Mouse (Mus musculus) left cerebral cortex, adult 18-20 months (tissue): ENCODE measurements around the gene Hspa12b. TPM values are rescaled to one million over a fixed set of nuclear protein-coding genes. Genes with fewer than 3 reads are reported as not detected.
A peak's percentile ranks its signal among the peaks of the same experiment; 100 is the strongest.

Experiments used
- DNase-seq, 2 experiments: peaks; one replicate each; pipeline ENCODE4 v3.0.0; 2021 to 2022; ENCODE audit warnings: low spot score in 2 of 2, mixed read lengths in 1 of 2
- total RNA-seq, 2 experiments: library from RNA; stranded (reverse); gene quantifications; 2 replicates each; pipeline ENCODE4 v1.2.3; 2021

The Hspa12b gene
- total RNA-seq, 2 experiments from 2014 or later = 8.4 to 10.2 TPM

GRCm38 (mm10) chr2:131147043-131147365, 19.9 kb downstream of the Hspa12b start:
- DNase-seq = no peak

DNA sequence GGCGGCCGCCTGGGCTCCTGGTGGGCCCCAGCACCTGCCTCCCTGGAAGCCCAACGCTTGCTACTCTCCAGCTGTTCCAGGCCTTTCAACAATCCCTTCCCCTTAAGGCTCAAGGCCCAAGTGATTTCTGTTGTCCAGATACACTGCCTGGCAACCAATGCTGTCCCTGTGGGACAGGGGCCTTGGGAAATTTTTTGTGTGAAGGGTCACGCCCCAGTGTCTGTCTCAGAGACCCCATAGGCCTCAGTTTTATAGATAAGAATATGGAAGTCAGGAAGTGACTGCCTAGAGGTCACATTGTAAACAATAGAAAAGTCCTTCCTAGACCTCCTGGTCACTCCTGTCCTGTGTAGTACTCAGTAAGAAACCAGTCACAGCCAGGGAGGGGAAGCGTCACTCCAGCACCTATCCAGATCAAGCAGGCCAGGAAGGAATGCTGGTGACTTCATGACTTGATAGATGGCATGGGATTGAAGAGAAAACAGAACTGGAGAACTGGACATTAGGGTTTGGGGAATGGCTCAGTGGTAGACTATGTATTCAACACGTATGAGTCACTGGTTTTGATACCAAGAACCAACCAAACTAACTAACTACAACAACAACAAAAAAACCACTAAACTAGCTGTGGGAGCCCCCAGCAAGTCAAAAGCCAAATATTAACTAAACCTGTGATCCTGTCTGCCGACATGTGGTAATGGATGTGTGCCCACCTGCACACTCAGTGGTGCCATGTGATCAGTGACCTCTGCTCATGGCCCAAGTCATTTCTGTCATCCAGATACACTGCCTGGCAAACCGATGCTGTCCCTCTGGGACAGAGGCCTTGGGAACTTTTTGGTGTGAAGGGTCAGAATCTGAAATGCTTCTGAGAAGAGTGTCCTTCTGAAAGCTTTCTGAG, 21.5 kb downstream of the Hspa12b start:
- no peak for DNase-seq

DNA sequence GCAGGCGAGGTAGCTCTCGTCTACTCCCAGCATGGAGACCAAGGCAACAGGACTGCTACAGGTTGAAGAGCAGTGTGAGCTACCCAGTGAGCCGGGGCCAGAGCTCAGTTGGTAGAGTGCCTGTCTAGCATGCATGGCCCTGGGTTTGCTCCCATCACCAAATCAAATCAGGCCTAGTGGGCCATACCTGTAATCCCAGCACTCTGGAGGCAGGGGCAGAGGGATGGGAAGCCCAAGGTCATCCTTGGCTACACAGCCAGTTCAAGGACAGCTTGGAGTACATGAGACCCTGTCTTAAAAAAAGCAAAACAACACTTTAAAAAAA, 22.1 kb downstream of the Hspa12b start:
- no peak for DNase-seq

DNA sequence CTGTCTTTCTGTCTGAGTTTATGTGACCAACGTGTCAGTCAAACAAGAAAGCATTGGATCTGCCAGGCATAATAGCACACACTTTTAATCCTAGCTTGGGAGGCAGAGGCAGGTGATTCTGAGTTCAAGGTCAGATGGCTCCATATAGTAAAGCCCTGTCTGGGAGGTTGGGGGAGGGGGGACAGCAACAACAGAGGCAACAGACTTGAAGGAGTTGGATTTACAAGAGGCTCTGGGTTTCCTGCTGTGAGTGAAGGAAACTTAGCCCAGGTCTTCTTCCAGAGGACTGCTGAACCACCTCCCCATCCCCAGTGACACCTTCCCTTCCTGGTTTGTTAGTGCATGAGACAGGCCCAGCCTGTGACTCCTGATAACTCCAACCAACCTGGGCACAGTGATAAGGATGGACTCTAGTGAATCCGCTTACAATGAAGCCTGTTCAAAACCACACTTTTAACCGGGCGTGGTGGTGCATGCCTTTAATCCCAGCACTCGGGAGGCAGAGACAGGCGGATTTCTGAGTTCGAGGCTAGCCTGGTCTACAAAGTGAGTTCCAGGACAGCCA, 25.2 kb downstream of the Hspa12b start:
- no peak for DNase-seq

DNA sequence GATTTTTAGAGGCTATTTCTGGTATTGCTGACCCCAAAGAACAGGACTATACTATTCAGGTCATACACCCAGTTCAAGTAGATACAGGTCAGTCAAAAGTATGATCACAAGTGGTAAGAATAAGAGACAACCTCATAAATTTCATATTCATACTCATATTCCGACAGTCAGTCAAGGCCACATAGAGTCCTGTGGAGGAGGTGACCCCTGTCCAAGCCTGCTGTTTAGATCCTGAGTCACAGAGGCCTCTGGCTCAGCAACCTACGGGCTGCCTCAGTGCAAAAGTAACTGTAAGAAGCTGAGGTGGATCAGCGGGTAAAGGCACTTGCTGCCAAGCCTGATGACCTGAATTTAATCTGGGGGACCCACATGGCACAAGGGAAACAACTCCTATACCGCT, 27.0 kb downstream of the Hspa12b start:
- no peak for DNase-seq

- no peak for DNase-seq
Measured at GRCm38 (mm10) chr2:131156987-131157386, 29.9 kb downstream of the Hspa12b start.

- DNase-seq = no peak
Measured at GRCm38 (mm10) chr2:131159491-131159910, 32.4 kb downstream of the Hspa12b start.

- peak; percentile 93 to 98 for DNase-seq
Measured at GRCm38 (mm10) chr2:131159938-131160581, 33.0 kb downstream of the Hspa12b start, which contains the start of gene 1700037H04Rik. 1700037H04Rik (minus strand) TSS chr2:131160081.

GRCm38 (mm10) chr2:131160671-131161111, 33.6 kb downstream of the Hspa12b start:
- DNase-seq = no peak

- DNase-seq = no peak
Measured at GRCm38 (mm10) chr2:131163924-131164323, 36.8 kb downstream of the Hspa12b start.

DNA sequence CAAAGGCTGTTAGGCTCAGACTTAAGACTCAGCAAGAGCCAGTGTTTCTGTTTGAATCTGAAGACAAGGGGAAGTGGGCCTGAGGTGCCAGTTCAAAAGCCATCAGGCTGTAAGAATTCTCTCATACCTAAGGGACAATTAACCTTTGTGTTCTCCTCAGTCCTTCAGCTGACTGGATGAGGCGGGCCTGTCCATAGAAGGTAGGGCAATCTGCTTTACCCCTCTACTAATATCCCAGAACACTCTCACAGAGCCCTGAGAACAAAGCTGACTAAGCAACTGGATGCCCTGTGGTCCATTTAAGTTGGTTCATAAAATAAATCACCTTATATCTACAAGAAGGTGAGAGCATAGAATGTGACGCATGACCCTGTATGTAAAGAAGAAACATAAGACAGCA, 39.1 kb downstream of the Hspa12b start:
- no peak for DNase-seq

- DNase-seq = no peak
Measured at GRCm38 (mm10) chr2:131167984-131168383, 40.9 kb downstream of the Hspa12b start.

GRCm38 (mm10) chr2:131168914-131169313, 41.8 kb downstream of the Hspa12b start:
- no peak for DNase-seq

DNA sequence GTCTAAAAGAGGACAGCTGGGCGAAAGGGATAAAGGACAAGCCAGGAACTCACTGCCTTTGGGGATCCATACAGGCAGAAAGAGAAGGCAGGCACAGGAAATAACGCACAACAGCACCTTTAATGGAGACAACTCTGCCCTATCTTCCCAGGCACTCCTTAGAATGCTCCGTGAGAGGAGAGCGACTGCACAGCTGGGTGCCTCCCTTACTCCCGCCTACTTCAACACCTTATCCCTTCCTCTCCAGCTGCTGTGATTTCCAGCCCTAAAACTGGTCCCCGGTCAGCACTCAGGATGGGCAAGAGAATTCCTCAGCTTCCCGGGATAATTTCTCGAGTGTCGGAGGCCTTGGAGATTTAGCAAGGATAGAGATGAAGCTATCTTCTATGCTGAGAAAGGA, 43.9 kb downstream of the Hspa12b start:
- DNase-seq = no peak

- DNase-seq = peak; percentile 77 to 79
Measured at GRCm38 (mm10) chr2:131171401-131172104, 44.5 kb downstream of the Hspa12b start.

DNA sequence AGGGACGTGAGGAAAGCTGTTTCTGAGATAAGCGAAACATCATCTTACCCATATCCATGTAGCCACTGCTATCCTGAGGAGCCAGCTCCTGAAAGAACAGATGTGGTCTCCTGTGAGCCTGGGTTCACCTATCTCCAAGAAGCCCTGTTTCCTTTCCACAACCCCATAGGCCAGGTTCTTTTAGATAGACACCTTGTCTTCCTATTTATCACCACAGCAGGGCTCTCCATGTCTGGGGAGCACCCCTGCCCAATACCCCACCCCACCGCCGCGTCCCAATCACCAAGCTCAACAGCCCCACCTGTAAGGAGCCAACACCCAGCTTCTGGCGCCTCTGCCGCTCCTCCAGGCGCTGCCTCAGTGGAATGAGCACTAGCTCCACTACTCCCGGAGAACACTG, 45.2 kb downstream of the Hspa12b start:
- DNase-seq = no peak

DNA sequence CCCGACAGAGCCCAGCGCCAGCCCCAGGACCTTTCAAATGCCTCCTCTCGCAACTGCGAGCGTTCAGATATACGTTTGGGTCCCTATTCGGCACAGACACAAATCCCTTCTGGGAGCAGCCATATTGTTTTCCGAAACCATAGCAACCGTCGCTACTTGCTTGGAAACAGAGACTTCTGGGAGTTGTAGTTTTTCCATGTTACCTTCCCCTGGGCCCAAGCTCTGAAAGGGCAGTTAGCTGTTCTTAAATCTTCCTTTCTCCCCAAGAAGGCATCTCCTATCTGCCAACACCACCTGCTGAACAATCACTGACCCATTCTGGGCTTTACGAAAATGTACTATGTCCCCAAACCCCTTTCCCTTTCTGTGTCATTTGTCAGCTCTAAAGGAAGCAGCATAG, 47.6 kb downstream of the Hspa12b start:
- peak; percentile 59 to 68 for DNase-seq

GRCm38 (mm10) chr2:131175286-131175944, 48.3 kb downstream of the Hspa12b start:
- no peak for DNase-seq

DNA sequence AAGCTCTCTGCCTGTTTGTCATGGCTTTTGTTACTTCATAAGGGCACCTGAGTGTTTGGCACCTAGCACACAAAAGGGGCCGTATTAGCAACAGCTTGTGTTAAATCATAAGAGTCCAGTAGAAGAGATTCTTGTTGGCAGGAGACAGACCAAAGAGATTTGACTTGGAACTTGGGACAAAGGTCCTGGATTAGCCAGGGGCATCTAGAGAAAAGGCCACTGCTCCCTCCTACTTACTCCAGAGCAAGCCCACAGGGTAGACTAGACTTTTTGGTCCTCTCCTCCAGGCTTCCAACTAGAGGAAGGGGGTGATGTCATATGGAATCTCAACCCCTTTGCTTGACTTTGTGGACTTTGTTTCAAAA, 48.8 kb downstream of the Hspa12b start:
- no peak for DNase-seq

DNA sequence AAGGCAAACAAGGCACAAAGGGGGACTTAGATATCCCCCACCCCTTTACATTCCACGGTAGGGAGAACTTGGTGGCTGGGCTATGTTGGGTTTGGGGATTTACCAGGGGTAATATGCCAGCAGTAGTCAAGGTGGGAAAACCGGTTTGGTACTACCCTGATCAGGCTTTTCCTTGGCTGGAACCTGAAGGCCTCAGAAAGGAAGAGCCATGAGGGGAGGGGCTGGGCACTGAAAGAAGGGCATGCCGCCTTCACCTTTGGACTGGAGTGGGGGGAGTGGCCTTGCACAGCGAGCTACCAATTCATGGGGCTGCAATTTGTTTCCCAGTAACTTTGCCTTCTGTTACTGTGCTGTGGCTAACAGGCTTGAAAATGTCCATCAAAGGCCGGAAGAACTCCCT, 49.4 kb downstream of the Hspa12b start:
- no peak for DNase-seq

- DNase-seq = no peak
Measured at GRCm38 (mm10) chr2:131177932-131178331, 50.9 kb downstream of the Hspa12b start.
